Mouse (Mus musculus): Measurements from ENCODE around the gene Ssna1.

Ssna1 gene

DNA sequence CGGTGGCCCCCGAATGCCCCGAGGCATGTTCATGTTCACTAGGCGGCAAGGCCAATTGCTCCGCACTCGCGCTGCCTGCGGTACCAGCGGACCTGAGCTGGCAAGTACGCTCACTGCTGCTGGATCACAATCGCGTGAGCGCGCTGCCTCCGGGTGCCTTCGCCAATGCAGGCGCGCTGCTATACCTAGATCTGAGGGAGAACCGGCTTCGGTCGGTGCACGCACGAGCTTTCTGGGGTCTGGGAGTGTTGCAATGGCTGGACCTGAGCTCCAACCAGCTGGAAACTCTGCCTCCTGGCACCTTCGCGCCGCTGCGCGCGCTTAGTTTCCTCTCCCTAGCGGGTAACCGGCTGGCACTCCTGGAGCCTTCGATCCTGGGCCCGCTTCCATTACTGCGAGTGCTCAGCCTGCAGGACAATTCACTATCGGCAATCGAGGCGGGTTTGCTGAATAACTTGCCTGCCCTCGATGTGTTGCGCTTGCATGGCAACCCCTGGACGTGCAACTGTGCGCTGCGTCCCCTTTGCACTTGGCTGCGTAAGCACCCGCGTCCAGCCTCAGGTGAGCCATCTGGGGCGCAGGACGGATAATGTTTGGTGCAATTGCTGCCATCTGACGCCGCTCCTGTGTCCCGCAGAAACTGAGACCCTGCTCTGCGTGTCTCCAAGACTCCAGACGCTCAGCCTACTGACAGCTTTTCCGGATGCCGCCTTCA is 18.0 kb upstream of the Ssna1 start:
- peak; percentile 68 to 81 for DNase-seq (ENCODE audit: low spot score in 2 of 2)

DNA sequence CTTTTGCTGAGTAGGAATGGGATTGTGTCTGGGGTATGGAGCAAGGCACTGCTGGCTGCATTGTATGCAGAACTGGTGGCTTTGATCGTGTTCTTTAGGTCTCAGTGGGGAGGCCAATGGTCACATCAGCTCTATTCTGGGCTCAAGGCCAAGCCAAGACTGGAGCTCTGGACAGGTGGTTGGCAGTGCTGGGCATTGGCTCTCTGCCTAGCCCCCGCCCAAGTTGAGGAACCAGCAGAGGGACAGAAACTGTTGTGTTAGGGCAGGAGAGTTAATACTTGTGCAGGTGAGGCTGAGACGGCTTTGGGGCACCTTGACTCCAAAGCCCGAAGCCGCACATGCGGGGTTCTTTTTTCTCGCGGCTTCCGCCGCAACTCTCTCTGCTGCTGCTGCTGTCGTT is 17.4 kb upstream of the Ssna1 start, which contains the start of gene Lrrc26:
Gene Lrrc26 (plus strand): TSS at position 265 of the 400 bp plus-strand sequence.
- DNase-seq (ENCODE audit: low spot score in 2 of 2): no peak

DNA sequence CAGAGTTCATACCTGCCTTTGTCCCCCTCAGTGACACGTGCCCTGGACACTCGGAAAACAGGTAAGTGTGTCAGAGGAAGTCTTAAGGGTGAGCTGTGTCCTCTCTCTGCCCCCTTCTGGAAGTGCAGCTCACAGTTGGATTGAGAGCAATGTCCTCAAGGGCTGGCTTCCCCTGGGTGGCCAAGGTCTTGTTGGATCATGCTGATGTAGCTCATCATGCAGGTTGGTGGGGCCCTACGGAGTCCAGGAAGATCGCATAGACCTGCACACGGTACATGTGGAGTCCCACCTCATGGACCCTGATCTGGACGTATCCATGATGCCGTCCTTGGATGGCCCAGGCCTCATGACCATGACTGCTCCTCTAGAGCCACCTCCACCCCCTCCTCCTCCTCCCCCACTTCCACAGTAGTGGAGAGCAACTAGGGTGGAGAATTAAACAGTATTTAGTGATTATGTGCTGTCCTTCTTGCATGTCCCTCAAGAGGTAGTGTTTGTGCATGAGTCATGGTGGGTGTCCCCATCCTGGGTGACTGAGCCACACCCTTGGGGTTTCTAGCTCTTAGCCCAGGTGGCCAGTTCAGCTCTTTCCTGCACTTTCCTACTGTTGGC is 16.6 kb upstream of the Ssna1 start:
- DNase-seq (ENCODE audit: low spot score in 2 of 2): peak in 1 of 2 experiments; percentile 42

DNA sequence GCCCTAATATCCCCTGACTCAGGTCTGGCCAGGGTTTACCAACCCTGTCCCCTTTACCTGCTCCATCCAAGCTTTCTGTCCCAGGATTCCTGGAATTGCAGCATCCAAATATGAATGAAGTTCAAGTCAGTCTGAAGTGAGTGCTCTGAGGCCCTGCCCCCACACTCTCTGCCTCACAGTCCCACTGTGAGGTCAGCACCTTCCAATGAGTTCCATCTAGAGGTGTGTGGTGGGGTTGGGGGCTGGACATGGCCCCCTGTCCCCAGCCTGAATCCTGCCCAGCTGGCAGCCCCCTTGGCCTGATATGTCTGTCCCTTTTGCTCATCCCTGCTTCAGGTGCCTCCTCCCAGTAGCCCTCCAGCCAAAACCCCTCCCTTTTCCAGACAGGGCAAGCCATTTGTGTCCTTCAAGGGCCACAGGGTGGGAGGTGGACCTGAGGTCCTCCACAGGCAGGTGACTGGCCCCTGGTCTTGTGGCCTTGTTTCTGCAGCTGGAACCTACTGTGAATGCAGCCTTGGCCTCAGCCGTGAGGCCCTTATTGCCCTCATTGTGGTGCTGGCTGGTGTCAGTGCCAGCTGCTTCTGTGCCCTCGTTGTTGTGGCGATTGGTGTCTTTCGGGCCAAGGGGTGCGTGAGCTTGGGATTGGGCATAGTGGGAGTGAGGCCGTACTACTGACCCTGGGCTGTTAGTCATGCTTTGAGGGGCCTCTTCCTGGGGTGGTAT is 15.8 kb upstream of the Ssna1 start, which contains the start of gene Tmem210:
Gene Tmem210 (plus strand): TSS at position 219 of the 723 bp plus-strand sequence.
- DNase-seq (ENCODE audit: low spot score in 2 of 2): no peak

DNA sequence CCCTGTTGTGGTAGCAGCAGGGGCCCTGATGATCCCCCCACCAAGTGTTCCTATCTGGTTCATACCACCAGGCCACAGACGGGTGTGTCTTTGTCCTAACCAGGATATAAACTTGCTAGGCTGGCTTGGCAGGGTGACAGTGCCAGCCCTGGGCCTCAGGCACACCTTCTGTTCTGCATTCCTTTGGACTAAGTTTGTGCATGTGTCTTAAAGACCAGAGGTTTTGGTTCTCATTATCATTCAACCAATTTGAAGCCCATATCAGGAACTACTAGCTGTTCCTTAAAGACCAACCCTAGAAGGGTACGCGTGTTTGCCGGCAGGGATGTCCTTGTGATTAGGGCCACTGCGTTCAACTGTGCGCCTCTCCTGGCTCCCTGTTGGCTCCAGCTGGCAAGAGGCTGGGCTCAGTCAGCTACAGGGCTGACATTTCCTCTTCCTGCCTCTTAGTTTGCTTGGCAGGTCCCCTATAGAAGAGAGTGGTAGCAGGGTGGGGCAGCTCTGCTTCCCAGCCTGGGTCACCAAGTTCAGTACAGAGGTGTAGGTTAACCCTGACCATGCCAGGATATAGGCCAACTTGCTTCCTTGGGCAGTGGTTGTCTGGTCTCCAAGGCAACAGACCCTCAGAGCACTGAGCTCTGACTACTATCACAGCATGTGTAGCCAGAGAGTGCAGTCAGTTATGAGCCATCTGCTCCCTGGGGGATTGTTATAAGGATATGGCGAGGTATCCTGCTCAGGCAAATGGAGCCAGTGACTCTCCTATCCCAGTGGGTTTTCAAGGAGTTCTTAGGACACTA is 14.8 kb upstream of the Ssna1 start:
- no peak for DNase-seq (ENCODE audit: low spot score in 2 of 2)

DNA sequence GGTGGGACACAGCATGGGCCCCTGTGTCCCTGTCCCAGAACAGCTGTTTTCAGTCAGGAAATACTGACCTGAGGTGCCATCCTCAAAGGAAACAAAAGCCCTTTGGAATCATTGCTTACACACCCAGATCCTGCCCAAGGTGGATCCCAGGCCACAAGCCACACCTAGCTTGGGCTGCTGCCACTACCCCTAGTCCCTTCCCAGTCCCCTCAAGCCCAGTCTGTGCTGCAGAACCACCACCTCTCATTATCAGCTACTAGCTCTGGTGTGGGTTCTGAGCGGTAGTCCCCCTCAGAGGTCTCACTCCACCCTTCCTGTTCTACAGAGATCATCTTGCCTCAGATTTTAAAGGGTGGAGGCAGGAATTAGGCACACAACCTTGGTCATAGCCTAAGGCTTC is 14.1 kb upstream of the Ssna1 start:
- DNase-seq (ENCODE audit: low spot score in 2 of 2): no peak

DNA sequence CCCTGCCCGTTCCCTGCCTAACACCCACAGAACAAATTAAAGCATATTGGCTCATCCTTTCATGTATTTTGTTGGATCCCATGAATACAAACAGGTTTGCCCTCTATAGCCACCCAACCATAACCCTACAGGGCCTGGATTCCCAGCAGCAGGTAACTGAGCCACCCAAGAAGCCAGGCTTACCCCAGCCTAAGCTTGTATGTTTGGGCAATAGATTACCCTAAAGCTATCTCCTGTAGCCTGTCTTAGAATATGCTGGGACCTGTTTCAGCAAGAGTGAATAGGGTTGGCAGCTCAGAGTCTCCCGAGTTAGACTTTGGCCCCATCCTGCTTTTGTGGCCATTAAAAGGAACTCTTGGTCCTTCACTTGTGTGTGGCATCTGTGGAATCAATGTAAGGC is 13.3 kb upstream of the Ssna1 start:
- DNase-seq (ENCODE audit: low spot score in 2 of 2): no peak

DNA sequence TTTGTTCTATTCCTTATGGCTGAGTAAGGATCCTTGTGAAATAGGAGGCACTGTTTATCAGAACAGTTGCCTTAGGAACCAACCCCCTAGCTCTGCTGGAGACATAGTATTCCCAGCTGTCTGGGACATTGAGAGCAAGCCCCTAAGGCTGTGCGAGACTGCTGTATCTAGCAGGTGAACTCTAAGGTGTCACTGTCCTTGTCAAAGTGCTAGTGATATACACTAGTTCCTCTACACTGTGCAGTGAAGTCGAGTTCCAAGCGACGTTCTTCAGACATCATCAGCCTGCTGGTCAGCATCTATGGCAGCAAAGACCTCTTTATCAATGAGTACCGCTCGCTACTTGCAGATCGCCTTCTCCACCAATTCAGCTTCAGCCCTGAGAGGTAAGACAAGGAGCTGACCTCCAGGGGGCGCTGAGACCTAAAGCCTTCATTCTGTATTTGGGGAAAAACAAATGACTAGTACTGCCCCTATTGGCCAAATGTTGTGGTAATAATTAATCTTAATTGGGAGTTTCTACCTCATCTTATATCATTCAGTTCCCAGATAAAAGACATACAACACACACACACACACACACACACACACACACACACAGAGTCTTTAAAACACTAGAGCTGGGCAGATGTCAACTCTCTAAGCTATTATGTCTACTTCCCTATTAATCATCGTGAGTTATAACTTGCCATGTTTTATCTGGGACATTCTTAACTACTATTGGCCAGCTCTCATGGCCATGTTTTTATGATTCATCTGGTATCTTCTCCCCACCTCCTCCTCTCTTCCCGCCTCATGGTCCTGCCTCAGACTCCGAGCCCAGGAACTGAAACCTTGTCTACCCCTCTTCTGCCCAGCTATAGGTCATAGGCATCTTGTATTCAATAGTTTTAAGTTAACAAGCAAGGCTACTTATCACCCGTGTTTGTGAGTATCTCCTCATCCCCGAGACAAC is 7.0 kb upstream of the Ssna1 start:
- DNase-seq (ENCODE audit: low spot score in 2 of 2): peak; percentile 78 to 85

DNA sequence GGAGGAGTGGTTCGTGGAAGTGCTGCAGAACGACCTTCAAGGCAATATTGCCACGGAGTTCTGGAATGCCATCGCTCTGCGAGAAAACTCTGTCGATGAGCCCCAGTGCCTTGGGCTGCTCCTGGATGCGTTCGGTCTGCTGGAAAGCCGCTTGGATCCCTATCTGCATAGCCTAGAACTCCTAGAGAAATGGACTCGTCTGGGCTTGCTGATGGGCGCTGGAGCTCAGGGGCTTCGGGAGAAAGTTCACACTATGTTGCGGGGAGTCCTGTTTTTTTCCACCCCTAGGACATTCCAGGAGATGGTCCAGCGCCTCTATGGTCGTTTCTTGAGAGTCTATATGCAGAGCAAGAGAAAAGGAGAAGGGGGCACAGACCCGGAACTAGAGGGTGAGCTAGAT is 772 bp upstream of the Ssna1 start:
- DNase-seq (ENCODE audit: low spot score in 2 of 2): no peak

DNA sequence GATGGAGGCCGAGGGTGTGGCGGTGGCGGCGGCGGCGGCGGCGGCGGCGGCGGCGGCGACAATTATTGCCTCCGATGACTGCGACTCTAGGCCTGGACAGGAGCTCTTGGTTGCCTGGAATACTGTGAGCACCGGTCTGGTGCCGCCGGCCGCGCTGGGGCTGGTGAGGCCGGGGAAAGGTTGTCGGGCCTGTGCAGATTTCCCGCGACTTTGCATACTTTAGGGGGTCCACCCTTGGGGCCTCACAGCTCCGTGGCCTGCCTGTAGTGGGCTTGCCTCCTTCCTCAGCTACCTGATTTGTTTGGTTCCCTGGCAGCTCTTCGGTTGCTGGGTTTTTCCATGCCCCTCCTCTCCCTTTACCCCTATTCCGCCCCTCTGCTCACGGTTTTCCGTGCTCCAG is 277 bp upstream of the Ssna1 start:
- no peak for DNase-seq (ENCODE audit: low spot score in 2 of 2)

DNA sequence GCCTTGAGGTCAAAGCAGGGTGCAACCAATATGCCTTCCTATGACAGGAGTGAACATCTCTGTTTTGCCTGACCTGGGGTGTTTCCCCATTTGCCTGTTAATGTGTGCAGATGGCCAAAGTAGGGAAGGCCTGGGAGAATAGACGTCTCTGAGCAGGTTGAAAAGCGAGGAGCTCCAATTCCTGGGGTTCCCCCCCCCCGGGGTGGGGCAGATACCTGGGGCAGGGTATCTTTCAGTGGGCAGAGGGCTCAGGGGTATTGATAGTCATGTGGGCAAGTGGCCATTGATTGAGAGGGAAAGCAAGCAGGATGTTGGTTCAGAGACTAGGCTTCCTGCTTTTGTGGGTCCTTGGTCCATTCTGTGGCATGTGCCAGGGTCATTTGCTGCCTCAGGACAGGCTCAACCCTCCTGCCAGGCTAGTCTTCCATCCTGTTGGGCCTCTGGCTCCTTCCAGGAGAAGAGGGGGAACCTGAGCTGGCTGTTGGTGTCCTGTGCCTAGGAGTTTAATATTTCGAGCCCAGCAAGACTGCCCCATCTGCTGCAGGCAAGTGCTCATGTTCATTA is 4.4 kb downstream of the Ssna1 start:
- no peak for DNase-seq (ENCODE audit: low spot score in 2 of 2)

DNA sequence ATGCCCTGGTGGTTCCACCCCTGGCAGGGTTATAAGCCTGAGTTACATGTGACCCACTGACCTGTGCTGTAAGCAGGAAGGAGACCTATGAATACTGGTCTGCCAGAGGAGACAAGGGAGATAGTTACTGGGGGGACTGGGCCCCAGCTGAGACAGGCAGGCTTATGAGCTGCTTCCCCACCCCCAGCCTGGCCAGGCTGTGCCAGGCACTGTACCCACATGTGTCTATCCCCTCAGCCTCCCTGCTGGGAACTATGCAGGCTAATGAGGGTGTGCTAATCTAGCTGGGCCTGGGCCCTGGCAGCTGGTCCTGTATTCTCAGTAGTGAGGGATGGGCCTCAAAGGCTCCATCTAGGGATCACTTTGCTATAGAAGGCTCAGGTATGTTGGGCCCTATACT is 5.0 kb downstream of the Ssna1 start:
- DNase-seq (ENCODE audit: low spot score in 2 of 2): no peak

DNA sequence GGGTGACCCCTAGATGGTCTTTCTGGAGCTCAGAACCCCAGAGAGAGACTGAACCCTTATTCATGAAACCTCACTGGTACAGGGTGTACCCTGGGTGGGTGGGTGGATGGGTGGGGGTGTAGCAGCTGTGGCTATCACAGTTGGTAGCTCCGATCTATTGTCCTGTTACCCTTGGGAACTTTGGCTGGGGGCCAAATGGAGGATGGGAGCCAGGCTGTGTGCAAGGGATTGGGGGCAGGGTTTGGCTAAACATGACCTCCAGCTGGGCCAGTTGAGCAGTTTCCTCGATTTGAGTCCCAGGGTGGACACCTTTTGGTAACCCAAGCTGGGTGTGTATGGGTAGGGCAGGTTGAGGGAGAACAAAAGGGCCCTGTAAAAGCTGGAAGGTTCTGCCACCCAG is 5.5 kb downstream of the Ssna1 start:
- peak in 1 of 2 experiments; percentile 33 for DNase-seq (ENCODE audit: low spot score in 2 of 2)

DNA sequence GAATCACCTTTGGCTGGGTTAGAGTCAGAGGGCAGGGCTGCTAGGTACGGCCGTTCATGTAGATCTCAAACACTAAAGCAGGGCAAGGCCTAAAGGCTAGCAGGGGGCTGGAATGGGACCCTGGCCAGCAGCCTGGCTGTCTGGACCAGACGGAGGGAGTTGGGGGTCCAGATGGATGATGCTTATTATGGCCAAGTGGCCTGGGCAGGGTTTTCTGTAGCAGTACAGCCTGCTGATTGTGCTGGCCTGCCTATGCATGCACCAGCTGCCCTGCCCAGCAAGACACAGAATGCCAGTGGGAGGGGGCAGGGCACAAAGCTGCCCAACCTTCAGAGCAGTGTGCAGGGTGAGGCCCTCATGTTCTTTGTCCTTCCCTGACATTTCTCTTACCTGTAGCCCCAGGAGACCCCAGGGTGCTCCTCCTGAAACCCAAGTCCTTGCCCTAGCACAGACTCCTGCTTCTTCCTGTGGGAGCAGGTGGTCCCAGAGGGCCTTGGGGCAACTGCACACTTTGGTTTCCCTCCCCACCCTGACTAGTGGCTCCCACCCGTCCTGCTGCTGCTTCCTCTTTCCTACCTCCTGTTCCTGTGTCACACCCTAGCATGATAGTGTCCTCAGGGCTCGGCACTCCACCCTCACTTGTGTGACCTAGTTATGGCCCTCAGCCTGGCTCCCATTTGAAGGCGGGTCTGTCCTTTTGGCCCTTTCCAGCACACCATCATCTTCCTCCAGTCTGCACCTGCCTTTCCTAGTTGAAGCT is 6.2 kb downstream of the Ssna1 start:
- DNase-seq (ENCODE audit: low spot score in 2 of 2): no peak

DNA sequence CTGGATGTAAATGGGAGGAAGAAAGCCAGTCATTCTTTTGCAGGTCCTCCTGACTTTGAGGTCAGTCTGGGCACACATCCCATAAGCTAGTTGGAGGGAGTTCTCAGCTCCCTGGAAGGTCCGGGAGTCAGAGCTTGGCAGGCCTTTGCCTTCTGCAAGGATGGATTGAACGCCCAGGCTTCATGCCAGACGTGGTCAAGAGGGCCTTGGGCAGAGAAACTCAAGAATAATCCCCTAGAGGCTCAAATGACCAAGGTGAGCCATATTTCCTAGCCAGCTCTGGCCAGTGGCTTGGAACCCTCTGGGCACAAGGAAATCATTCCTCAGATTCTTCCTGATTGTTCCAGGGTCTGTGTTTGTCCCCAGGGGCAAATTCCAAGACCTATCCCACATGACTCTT is 7.4 kb downstream of the Ssna1 start:
- no peak for DNase-seq (ENCODE audit: low spot score in 2 of 2)

DNA sequence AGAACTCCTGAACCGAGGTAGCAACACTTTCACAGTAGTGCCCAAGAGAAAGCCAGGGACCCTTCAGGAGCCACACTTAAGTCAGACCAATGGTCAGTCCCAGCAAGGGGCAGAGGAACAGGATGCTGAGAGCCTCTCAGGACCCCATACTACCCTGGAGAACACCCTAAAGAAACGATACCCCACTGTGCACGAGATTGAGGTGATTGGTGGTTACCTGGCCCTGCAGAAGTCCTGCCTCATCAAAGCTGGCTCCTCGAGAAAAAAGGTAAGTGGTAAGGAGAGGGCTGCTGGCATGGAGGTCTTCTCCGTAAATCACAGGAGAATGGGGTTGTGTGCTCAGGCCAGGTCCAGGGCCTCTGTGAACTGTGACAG is 8.0 kb downstream of the Ssna1 start:
- DNase-seq (ENCODE audit: low spot score in 2 of 2): no peak

DNA sequence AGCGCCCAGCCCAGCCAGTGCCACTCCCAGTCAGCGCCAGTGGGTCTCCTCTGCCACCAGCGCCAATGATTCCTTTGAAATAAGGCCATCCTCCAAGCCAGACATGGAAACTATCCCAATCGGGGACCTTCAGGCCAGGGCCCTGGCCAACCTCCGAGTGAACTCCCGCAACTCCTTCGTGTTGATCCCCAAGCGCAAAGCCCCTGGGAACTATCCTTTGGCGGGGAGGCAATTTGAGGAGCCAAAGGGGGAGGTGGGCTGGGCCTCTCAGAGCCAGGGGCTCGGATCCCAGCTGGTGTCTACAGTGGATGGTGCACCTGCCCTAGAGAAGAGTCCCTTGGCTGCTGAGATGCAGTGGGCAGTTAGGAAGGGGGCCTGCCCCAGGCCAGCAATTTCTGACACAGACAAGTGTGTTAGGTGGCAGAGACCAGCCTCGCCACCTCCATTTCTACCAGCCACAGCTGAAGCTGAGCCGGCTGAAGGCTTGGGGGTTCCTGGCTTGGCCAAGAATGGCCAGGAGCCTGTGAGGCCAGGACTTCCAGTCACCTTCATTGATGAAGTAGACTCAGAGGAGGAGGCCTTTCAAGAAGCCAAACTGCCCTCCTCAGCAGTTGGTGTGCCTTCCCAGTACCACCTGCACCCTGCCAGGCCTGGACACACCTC is 8.5 kb downstream of the Ssna1 start:
- DNase-seq (ENCODE audit: low spot score in 2 of 2): no peak

DNA sequence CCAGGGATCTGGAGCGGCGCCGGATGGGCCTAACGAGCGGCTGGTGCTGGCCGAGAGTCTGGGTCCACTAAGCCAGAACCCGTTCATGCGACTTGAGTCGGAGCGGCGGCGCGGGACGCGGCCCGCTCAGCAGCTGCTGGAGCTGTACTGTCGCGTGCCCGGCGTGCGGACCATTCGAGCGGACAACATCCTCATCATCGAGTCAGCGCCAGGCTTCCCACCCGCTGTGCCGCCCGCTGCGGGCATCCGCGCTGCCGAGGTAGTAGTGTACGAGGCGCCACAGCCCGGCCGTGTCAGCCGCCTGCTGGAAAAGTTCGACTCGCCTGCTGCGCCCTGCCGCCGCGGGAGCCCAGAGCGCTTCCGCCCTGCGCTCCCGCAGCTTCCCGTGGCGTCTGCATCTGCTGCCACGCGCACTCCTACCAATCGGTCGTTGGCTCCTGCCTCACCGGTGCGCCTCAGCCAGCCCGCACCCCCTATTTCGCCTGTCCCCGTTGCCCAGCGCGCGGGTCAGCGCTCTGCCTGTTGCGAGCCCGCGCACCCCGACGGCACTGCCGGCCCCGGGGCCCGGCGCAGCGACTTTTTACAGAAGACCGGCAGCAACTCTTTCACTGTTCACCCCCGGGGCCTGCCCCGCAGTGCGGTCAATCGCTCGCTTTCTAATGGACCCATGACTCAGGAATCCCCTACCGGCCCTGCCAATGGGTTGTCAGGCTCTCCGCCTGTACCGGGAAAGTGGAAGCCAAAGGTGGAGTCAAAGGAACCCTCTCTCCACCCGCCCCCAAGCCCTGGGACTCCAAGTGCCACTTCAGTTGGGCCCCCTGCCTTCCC is 9.2 kb downstream of the Ssna1 start:
- no peak for DNase-seq (ENCODE audit: low spot score in 2 of 2)
